Mouse (Mus musculus) thymus, postnatal 0 days (tissue): ENCODE data around the gene Gm3182. TPM values are rescaled to one million over a fixed set of nuclear protein-coding genes. Genes with fewer than 3 reads are reported as not detected.
"Not testable (repeated sequence)": the region's sequence is repeated elsewhere in the genome, so short reads cannot be mapped to it uniquely, and the experiment has no call there.

Experiments used
- DNase-seq: peaks from one replicate; pipeline ENCODE4 v3.0.0-alpha.2; 2015; ENCODE audit warnings: low spot score
- polyA plus RNA-seq: library from polyadenylated mRNA; unstranded; fragments of >200 nt; fragmentation: Nextera tagmentation; extraction: Ambion mirVana; gene quantifications from 2 replicates; pipeline ENCODE4 v1.2.1, GENCODE M21; 2015

The Gm3182 gene
- not detected in 2 replicates for polyA plus RNA-seq

DNA sequence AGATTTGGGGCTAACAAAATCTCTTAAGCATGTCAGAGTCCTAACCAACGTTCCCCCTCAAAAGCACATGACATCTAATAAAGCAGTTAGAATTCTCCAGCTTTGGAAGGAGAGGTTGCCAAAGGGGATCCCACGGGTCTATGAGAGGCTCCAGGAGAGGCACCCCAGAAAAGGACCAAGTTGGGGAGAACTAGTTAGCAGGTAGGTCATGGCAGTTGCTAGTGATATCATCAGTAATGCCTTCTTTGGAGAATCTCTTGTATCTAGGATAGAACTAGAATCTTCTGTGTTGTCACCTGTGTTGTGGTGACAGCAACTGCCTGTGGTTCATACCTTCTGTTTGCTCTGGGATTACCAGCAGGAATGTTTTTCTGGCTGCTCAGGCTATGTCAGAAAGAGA is at the start of gene Gm3182:
Gene Gm3182 (plus strand): TSS at position 301 of the 400 bp plus-strand sequence.
- not testable (repeated sequence) for DNase-seq

DNA sequence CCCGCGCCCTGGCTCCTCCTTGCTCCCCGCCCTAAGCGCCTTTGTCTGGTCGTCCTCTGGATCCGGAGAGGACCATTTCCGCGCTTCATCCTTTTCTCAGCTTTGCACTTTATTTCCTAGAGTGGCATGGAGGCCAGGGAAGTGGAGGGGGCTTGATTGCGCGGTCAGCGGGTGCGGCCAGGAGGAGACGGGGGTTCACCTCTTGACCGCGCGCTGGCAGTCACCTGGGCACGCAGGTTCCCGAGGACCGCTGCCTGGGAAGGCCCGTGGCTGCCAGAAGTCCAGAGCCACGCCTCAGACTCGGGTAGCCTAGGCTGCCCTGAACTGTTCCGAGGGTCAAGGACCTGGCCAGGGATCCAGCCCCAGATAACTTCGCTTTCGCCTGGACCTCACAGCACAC is 17.9 kb downstream of the Gm3182 start:
- DNase-seq, result not testable (repeated sequence)

Other genes starting within 250 kb of the Gm3182 start
- not detected in 2 replicates for gene Gm3138, start 232.1 kb upstream of the Gm3182 start, polyA plus RNA-seq
- 0.34 TPM in 1 of 2 replicates, not detected in the other for gene Gm3149, start 164.5 kb upstream of the Gm3182 start, polyA plus RNA-seq
- gene 2610042L04Rik, start 147.0 kb upstream of the Gm3182 start, polyA plus RNA-seq, result not detected in 2 replicates
- not detected in 2 replicates for gene Gm3159, start 84.2 kb upstream of the Gm3182 start, polyA plus RNA-seq
- gene Gm3164, start 66.3 kb upstream of the Gm3182 start, polyA plus RNA-seq, result 0.15 TPM in 1 of 2 replicates, not detected in the other
- gene Gm3173, start 50.8 kb upstream of the Gm3182 start, polyA plus RNA-seq, result not detected in 2 replicates
- gene Gm3047, start 73.7 kb downstream of the Gm3182 start, polyA plus RNA-seq, result not detected in 2 replicates
- not detected in 2 replicates for gene Gm8159, start 150.6 kb downstream of the Gm3182 start, polyA plus RNA-seq
- not detected in 2 replicates for gene Gm3239, start 182.4 kb downstream of the Gm3182 start, polyA plus RNA-seq
- not detected in 2 replicates for gene Gm7876, start 227.5 kb downstream of the Gm3182 start, polyA plus RNA-seq
- gene Gm3252, start 245.0 kb downstream of the Gm3182 start, polyA plus RNA-seq, result not detected in 2 replicates